Mouse (Mus musculus): Measurements from ENCODE around the gene Gm20521. TPM values are rescaled to one million over a fixed set of nuclear protein-coding genes. Genes with fewer than 3 reads are reported as not detected.

Gm20521 gene
- polyA plus RNA-seq, 1 experiment from 2014 or later, result 0.14 TPM

- no peak for ATAC-seq (replicated peaks; ENCODE audit: low FRiP score)
- H3K36me3 ChIP-seq, result peaks cover 4% of the 10 kb centered on the region; the same call in 1 of the 2 replicates
Measured at GRCm38 (mm10) chr14:54868026-54868425, 15.2 kb upstream of the Gm20521 start.

GRCm38 (mm10) chr14:54870861-54871260, 12.4 kb upstream of the Gm20521 start, which contains the start of gene Homez:
Homez (minus strand) TSS chr14:54870961.
- Histone ChIP-seq H3K4me3 (replicated peaks) (no peak within 1 kb of the TSS), H3K9ac (no peak within 1 kb of the TSS), H3K27me3 (no peaks in the 10 kb centered on the region; the same call in 1 of the 2 replicates), H3K4me1 (peaks cover 6% of the 10 kb centered on the region), H3K36me3 (peaks cover 4% of the 10 kb centered on the region; the same call in 1 of the 2 replicates), H3K4me2 (no peak within 1 kb of the TSS), H3K27ac (no peak within 1 kb of the TSS), H3K9me3 (replicated peaks) (no peaks in the 10 kb centered on the region)
- no peak for ATAC-seq (replicated peaks; ENCODE audit: low FRiP score)
- 87% methylated on average over 5 of the region's 5 CpGs for WGBS

More at GRCm38 (mm10) chr14:54868026-54868425, 15.2 kb upstream of the Gm20521 start:
- 87% methylated on average over 4 of the region's 4 CpGs for WGBS
- Histone ChIP-seq H3K4me2 (no peak overlapping the region), H3K27me3 (no peaks in the 10 kb centered on the region), H3K9ac (no peak overlapping the region), H3K9me3 (replicated peaks) (no peaks in the 10 kb centered on the region), H3K27ac (no peak overlapping the region), H3K4me3 (replicated peaks) (no peak overlapping the region), H3K4me1 (peaks cover 7% of the 10 kb centered on the region; the same call in 1 of the 2 replicates)

- Histone ChIP-seq H3K36me3 (peaks cover 4% of the 10 kb centered on the region; the same call in 1 of the 2 replicates), H3K4me2 (no peak overlapping the region), H3K4me1 (peaks cover 18% of the 10 kb centered on the region), H3K9ac (no peak overlapping the region), H3K4me3 (replicated peaks) (no peak overlapping the region), H3K27me3 (peaks cover 4% of the 10 kb centered on the region; the same call in 1 of the 2 replicates), H3K27ac (no peak overlapping the region), H3K9me3 (replicated peaks) (no peaks in the 10 kb centered on the region)
- WGBS, result 86% methylated on average over 3 of the region's 3 CpGs
- ATAC-seq (replicated peaks; ENCODE audit: low FRiP score), result no peak
Measured at GRCm38 (mm10) chr14:54874165-54874564, 9.1 kb upstream of the Gm20521 start.

- H3K4me1 ChIP-seq, result peaks cover 18% of the 10 kb centered on the region
- H3K9me3 ChIP-seq (replicated peaks), result no peaks in the 10 kb centered on the region
- 2% methylated on average over 36 of the region's 36 CpGs for WGBS
- peaks cover 4% of the 10 kb centered on the region; the same call in 1 of the 2 replicates for H3K36me3 ChIP-seq
- ATAC-seq (replicated peaks; ENCODE audit: low FRiP score), result peak; percentile 34
- peak overlapping the region; percentile 100 for H3K4me2 ChIP-seq
- peak overlapping the region; percentile 90 for H3K27ac ChIP-seq
- H3K4me3 ChIP-seq (replicated peaks), result peak overlapping the region; percentile 72
- H3K27me3 ChIP-seq, result peaks cover 4% of the 10 kb centered on the region; the same call in 1 of the 2 replicates
- H3K9ac ChIP-seq, result peak overlapping the region; percentile 65
Measured at GRCm38 (mm10) chr14:54875844-54876538, 7.2 kb upstream of the Gm20521 start.

GRCm38 (mm10) chr14:54876539-54877047, 6.6 kb upstream of the Gm20521 start:
- Histone ChIP-seq H3K9me3 (replicated peaks) (no peaks in the 10 kb centered on the region), H3K4me1 (peaks cover 18% of the 10 kb centered on the region), H3K9ac (peak overlapping the region; percentile 65), H3K27ac (peak overlapping the region; percentile 90), H3K4me2 (peak overlapping the region; percentile 100), H3K4me3 (replicated peaks) (peak overlapping the region; percentile 72), H3K27me3 (peaks cover 4% of the 10 kb centered on the region; the same call in 1 of the 2 replicates), H3K36me3 (peaks cover 4% of the 10 kb centered on the region; the same call in 1 of the 2 replicates)
- under 1% methylated on average over 71 of the region's 72 CpGs for WGBS
- ATAC-seq (replicated peaks; ENCODE audit: low FRiP score), result peak; percentile 90

GRCm38 (mm10) chr14:54877048-54877715, 6.1 kb upstream of the Gm20521 start, which contains the start of gene Ppp1r3e:
Ppp1r3e (minus strand) TSS chr14:54877550.
- peaks cover 1% of the 10 kb centered on the region; the same call in 1 of the 2 replicates for H3K36me3 ChIP-seq
- H3K9ac ChIP-seq, result peak within 1 kb of the TSS; percentile 65
- H3K4me2 ChIP-seq, result peak within 1 kb of the TSS; percentile 100
- no peaks in the 10 kb centered on the region for H3K9me3 ChIP-seq (replicated peaks)
- H3K4me3 ChIP-seq (replicated peaks), result peak within 1 kb of the TSS; percentile 72
- peak within 1 kb of the TSS; percentile 90 for H3K27ac ChIP-seq
- ATAC-seq (replicated peaks; ENCODE audit: low FRiP score), result peak; percentile 87
- under 1% methylated on average over 49 of the region's 61 CpGs for WGBS
- peaks cover 18% of the 10 kb centered on the region for H3K4me1 ChIP-seq
- peaks cover 4% of the 10 kb centered on the region; the same call in 1 of the 2 replicates for H3K27me3 ChIP-seq

GRCm38 (mm10) chr14:54884022-54884712, 926 bp downstream of the Gm20521 start:
- H3K9ac ChIP-seq, result peak overlapping the region; percentile 71
- H3K9me3 ChIP-seq (replicated peaks), result no peaks in the 10 kb centered on the region
- H3K4me1 ChIP-seq, result peaks cover 25% of the 10 kb centered on the region
- peak; percentile 16 for ATAC-seq (replicated peaks; ENCODE audit: low FRiP score)
- H3K4me2 ChIP-seq, result peak overlapping the region; percentile 82
- H3K4me3 ChIP-seq (replicated peaks), result peak overlapping the region; percentile 56
- H3K27me3 ChIP-seq, result no peaks in the 10 kb centered on the region
- peaks cover 25% of the 10 kb centered on the region for H3K36me3 ChIP-seq
- H3K27ac ChIP-seq, result peak overlapping the region; percentile 96
- WGBS, result 12% methylated on average over 21 of the region's 21 CpGs

GRCm38 (mm10) chr14:54885309-54885708, 2.1 kb downstream of the Gm20521 start:
- Histone ChIP-seq H3K4me1 (peaks cover 25% of the 10 kb centered on the region), H3K27ac (no peak overlapping the region), H3K36me3 (peaks cover 25% of the 10 kb centered on the region), H3K9me3 (replicated peaks) (no peaks in the 10 kb centered on the region), H3K4me3 (replicated peaks) (peak overlapping the region; percentile 56), H3K4me2 (peak overlapping the region; percentile 82), H3K9ac (no peak overlapping the region), H3K27me3 (no peaks in the 10 kb centered on the region)
- WGBS, result 89% methylated on average over 11 of the region's 11 CpGs
- no peak for ATAC-seq (replicated peaks; ENCODE audit: low FRiP score)

- H3K9me3 ChIP-seq (replicated peaks), result no peaks in the 10 kb centered on the region
- peak within 1 kb of the TSS; percentile 58 for H3K4me2 ChIP-seq
- WGBS, result 89% methylated on average over 3 of the region's 3 CpGs
- H3K27ac ChIP-seq, result peak within 1 kb of the TSS; percentile 87
- peak within 1 kb of the TSS; percentile 23 for H3K9ac ChIP-seq
- peak within 1 kb of the TSS; percentile 91 for H3K4me3 ChIP-seq (replicated peaks)
- no peaks in the 10 kb centered on the region for H3K27me3 ChIP-seq
- ATAC-seq (replicated peaks; ENCODE audit: low FRiP score), result no peak
- peaks cover 22% of the 10 kb centered on the region for H3K36me3 ChIP-seq
- H3K4me1 ChIP-seq, result peaks cover 24% of the 10 kb centered on the region
Measured at GRCm38 (mm10) chr14:54892200-54892599, 9.0 kb downstream of the Gm20521 start, which contains the start of gene Pabpn1. Pabpn1 (plus strand) TSS chr14:54892500.

- Histone ChIP-seq H3K27ac (peak overlapping the region; percentile 96), H3K27me3 (no peaks in the 10 kb centered on the region), H3K36me3 (peaks cover 34% of the 10 kb centered on the region), H3K4me1 (peaks cover 35% of the 10 kb centered on the region), H3K9ac (peak overlapping the region; percentile 100), H3K9me3 (replicated peaks) (no peaks in the 10 kb centered on the region), H3K4me2 (peak overlapping the region; percentile 66), H3K4me3 (replicated peaks) (peak overlapping the region; percentile 91)
- under 1% methylated on average over 38 of the region's 38 CpGs for WGBS
- ATAC-seq (replicated peaks; ENCODE audit: low FRiP score), result peak; percentile 98
Measured at GRCm38 (mm10) chr14:54893651-54894181, 10.5 kb downstream of the Gm20521 start.

Data from kidney, embryonic 15.5 days (tissue).